Mouse (Mus musculus) ES-CJ7 (cell line): ENCODE measurements around the gene 2310034G01Rik.

Source experiments
- DNase-seq: peaks from one replicate; pipeline ENCODE4 v3.0.0; 2011; ENCODE audit warnings: low read depth, low spot score

2310034G01Rik gene

GRCm38 (mm10) chr19:46314872-46315742 is 35.0 kb downstream of the 2310034G01Rik start:
- DNase-seq: no peak

- DNase-seq: no peak
Observed at GRCm38 (mm10) chr19:46314151-46314601, 35.9 kb downstream of the 2310034G01Rik start.

GRCm38 (mm10) chr19:46313591-46313990 is 36.5 kb downstream of the 2310034G01Rik start:
- DNase-seq: no peak

GRCm38 (mm10) chr19:46313116-46313515 is 37.0 kb downstream of the 2310034G01Rik start:
- DNase-seq: no peak

DNA sequence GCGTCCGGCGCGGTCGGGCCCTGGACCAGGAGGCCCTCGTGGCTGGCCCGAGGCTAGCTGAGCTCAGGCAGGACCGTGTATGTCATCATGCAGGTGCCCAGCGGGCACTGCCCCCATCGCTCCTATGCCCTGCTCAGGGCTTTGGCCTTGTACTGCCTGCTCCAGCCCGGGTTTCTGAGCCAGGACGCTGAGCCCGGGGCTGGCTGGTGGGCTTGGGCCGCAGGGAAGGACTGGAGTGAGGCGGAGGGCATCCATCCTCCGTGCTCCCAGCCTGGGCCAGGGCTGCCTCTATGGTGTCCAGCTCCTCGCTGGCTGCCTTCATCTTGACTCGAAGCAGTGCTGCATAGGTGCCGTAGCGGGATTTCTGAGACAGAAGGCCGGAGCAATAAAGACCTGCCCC is 37.5 kb downstream of the 2310034G01Rik start:
- DNase-seq: no peak

- DNase-seq: no peak
Observed at GRCm38 (mm10) chr19:46311341-46311740, 38.8 kb downstream of the 2310034G01Rik start.

- no peak for DNase-seq
Observed at GRCm38 (mm10) chr19:46310312-46310865, 39.7 kb downstream of the 2310034G01Rik start.

- DNase-seq: no peak
Observed at GRCm38 (mm10) chr19:46309651-46310305, 40.3 kb downstream of the 2310034G01Rik start.

DNA sequence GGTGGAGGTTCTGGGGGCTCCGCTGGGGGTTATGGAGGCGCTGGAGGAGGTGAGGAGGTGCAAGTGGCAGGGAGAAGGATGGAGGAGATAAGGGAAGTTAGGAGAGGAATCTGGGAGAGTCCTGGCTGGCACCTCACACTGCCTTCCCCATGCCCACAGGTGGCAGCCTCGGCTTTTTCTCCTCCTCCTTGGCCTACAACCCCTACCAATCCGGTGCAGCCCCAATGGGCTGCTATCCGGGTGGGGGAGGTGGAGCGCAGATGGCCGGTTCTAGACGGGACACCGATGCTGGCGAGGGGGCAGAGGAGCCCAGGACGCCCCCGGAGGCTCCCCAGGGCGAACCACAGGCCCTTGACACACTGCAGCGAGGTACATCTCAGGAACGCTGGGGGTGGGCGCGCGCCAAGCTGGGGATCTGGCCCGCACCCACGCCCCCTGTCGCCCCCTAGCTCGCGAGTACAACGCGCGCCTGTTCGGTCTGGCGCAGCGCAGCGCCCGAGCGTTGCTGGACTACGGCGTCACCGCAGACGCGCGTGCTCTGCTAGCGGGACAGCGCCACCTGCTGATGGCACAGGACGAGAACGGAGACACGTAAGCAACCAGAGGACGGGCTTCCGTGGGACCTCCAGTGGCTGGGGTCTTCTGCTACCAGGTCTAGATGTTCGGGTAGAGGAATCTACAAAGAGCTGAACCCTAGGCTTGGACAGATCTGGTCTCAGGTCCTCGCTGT is 41.2 kb downstream of the 2310034G01Rik start:
- peak; percentile 94 for DNase-seq

DNA sequence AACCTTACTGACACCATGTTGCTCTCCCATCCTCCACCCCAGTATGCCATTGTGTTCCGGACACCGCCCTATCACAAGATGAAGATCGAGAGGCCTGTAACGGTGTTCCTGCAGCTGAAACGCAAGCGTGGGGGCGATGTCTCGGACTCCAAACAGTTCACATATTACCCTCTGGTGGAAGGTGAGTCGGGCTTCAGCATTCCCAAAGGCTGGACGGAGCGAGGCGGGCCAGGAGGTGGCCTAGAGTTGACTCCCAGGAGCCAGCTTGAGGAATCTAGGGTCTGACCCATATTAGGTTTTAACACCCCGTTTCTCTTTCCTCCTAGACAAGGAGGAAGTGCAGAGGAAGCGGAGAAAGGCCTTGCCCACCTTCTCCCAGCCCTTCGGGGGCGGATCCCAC is 41.8 kb downstream of the 2310034G01Rik start:
- no peak for DNase-seq

DNA sequence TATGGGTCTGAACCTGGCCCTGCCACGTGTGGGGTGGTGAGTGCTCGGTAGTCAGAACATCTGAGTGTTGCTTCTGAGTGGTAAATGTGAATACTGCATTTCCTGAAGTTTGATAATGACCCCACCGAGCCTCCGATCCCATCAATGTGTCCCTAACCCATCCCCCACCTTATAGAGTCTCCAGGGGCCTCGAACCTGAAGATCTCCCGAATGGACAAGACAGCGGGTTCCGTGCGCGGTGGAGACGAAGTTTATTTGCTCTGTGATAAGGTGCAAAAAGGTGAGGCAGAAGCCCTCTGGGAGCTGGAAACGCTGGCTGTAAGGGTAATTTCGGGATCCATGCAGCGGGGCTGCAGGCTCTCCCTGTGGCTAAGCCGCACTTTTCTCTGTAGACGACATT is 42.3 kb downstream of the 2310034G01Rik start:
- no peak for DNase-seq

DNA sequence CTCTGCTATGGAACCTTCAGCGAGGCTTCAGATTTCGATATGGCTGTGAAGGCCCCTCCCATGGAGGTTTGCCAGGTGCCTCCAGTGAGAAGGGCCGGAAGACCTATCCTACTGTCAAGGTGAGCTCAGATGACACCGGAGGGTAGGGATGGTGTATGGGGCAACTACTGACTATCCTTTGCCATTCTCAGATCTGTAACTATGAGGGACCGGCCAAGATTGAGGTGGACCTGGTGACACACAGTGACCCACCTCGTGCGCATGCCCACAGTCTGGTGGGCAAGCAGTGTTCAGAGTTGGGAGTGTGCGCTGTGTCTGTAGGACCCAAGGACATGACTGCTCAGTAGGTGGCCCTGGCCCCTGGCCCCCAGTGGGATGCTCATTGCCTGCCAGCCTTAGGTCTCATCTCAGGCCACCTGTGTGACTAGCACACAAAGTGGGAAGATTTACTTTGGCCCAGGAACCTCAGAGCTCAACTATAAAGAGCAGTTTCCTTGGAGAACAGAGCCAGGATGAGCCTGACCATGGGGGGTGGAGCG is 43.3 kb downstream of the 2310034G01Rik start:
- DNase-seq: no peak

DNA sequence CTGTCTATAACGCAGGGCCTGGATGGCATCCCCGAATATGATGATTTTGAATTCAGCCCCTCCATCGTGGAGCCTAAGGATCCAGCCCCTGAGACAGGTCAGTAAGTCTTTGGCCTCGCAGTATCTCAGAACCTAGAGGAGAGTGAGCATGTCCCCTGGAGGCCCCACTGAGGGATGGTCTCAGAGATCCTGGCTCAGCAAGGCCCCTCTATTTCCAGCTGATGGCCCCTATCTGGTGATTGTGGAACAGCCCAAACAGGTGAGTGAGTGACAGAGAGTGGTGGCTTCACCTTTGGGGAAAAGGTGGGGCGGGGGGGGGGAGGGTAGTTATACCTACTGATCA is 43.9 kb downstream of the 2310034G01Rik start:
- DNase-seq: no peak

DNA sequence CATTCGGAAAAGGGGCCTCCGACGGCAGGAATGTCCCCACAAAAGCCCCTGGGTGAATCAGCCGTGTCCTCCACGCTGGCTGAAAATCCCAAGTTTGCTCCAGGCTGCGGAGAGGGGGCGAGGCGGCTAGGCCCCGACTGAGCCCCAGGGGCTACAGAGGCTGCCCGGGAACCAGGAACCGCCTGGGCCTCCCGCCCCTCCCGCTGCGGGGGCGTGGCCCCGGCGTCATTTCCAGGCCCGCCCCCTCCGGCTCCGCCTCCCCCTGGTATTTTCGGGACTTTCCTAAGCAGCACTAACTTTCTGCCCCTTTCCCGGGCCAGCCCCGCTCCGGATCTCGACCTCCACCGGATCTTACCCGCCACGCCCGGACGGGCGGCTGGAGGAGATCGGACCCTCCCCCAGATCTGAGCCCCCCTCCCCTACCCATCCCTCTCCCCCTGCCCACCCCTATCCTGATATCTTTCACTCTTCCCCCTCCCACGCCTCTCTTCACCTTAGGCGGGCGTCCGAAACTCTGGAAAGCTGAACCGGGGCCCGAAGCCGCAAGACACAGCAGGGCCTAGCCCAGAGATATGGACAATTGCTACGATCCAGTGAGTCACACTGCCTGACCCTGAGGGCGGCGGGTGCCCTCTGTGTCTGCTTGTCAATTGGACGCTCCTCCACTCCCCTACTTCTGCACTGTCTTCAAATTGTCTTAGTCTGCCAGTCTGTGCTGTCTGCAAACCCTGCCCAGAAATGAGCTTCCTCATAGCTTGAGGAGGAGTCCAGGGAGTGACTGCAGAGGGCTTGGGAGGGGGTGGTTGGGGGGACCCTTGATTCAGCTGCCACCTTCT is 44.5 kb downstream of the 2310034G01Rik start:
- DNase-seq: peak; percentile 79

- DNase-seq: no peak
Observed at GRCm38 (mm10) chr19:46304908-46305333, 45.2 kb downstream of the 2310034G01Rik start.

- DNase-seq: peak; percentile 90
Observed at GRCm38 (mm10) chr19:46304216-46304841, 45.8 kb downstream of the 2310034G01Rik start, which contains the start of gene Nfkb2. Gene Nfkb2 (plus strand): TSS chr19:46304320.

DNA sequence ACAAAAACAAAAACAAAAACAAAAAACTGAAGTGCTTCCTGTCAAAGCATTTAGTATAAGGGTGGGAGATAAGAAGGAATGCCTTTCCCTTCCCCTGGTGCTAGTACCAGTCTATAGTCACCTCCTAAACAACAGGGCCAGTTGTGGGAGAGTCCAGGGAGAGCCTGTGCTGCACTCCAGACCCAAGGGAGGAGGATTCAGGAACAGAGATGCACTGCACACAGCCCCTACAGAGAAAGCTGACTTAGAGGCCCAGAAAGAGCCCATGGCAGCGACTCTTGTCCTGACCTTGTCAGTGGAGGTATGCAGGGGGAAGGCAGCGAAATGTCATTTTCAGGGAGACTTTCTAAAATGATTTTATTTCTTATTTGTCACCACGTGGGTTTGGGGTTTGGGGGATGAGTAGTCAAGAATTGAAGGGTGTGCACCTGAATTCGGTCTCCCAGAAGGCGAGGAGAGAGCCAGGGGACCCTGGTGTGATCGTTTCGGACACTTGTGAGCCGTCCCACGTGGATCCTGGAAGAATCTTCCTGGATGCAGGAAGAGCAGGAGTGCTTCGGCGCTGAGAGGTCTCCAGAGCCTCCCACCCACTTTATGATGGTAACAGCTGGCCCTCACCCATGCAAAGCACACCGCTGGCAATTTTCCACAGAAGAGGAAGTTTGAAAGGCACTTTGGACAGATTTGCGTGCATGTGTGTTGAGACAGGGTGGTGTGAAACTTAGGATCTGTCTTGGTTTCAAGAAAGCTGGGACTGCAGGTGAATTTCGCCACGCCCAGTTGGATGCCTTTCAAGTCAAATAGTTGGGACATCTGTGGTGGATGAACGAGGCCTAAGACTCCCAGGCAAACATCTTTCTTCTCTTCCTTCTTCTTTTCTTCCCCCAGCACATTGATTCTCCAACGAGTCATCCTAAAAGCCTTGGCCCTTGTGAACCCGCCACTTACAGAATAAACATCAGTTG is 46.6 kb downstream of the 2310034G01Rik start:
- no peak for DNase-seq

GRCm38 (mm10) chr19:46302551-46302950 is 47.6 kb downstream of the 2310034G01Rik start:
- DNase-seq: no peak
